Mouse (Mus musculus): ENCODE measurements at regions not wholly inside any gene's neighbourhood (a gene's known extent, or its start where the extent isn't known, plus 50 kb on each side); places are given as distances from the start of the nearest gene placed in this dataset.

GRCm38 (mm10) chr11:19468373-19468772 is 449.6 kb upstream of the Meis1 start:
- TF ChIP-seq HCFC1 (IDR thresholded peaks at IDR 0.05; ENCODE audit: borderline replicate concordance, insufficient read depth, low read length), result no peak
- no peak for TF ChIP-seq CHD2 (IDR thresholded peaks at IDR 0.05; ENCODE audit: low read depth, low read length)

All from ES-E14 (cell line).